Mouse (Mus musculus): ENCODE measurements around the gene Cemip. TPM values are rescaled to one million over a fixed set of nuclear protein-coding genes. Genes with fewer than 3 reads are reported as not detected.
"Not testable (repeated sequence)": the region's sequence is repeated elsewhere in the genome, so short reads cannot be mapped to it uniquely, and the experiment has no call there.

Cemip gene
- total RNA-seq (2014; rRNA removed) (4.4 and 5.5 TPM in 2 replicates), polyA plus RNA-seq (2015; fragmentation: Nextera tagmentation; extraction: Ambion mirVana) (0.20 and 0.34 TPM in 2 replicates)

DNA sequence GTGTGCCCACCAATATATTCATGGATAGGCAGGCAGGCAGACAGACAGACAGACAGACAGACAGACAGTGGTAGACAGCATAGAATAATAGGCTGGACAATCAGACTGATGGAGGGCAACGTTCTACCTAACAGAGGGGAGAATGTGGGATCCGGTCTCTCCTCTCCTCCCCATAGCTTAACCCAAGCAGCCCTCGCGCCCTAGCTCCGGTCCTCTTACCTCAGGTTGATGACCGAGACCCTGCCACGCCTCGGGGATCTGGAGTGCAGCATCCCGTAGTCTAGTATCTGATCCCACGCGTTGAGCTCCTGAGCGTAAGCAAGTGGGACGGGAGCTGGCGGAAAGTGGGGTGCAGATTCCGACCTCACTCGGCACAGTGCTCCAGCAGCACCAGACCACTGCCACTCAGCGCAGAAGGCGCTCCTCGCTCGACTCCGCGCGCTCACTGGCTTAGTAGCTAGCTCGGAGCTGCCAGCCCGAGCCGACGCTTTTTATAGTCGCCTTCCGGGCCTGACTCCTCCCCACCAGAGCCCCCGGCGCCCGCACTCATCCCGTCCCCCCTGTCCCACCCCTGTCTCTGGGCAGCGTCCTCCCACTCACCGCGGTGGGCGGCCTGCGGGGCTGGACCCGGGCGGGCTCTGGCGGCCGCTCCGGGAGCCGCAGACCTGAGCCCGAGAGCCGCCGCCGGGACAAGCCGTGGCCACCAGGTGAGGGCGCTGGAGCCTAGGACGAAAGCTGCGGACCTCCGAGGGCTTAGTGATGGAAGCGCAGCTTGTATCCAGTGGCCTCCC lies at the start of gene Cemip:
Gene Cemip (minus strand): TSS at position 464 of the 791 bp plus-strand sequence.
- H3K27me3 ChIP-seq (ENCODE audit: insufficient read depth, low read length), result peaks cover 17% of the 10 kb centered on the region
- H3K4me3 ChIP-seq (ENCODE audit: low read depth, low read length), result peak within 1 kb of the TSS; percentile 54
- TF ChIP-seq CTCF (IDR thresholded peaks at IDR 0.05; ENCODE audit: low read depth), result peak; percentile 88
- no peaks in the 10 kb centered on the region for H3K9me3 ChIP-seq (ENCODE audit: low read length)
- H3K27ac ChIP-seq (ENCODE audit: low read depth, low read length), result no peak within 1 kb of the TSS
- H3K9ac ChIP-seq, result peak within 1 kb of the TSS; percentile 52
- H3K4me2 ChIP-seq (ENCODE audit: low read depth), result peak within 1 kb of the TSS; percentile 87
- ATAC-seq (peak; percentile 91), DNase-seq (peak; percentile 89)
- WGBS, result 1% methylated on average over 54 of the region's 54 CpGs
- H3K36me3 ChIP-seq (ENCODE audit: insufficient read depth), result no peaks in the 10 kb centered on the region
- peaks cover 8% of the 10 kb centered on the region; the same call in 1 of the 2 replicates for H3K4me1 ChIP-seq (ENCODE audit: insufficient read depth)

DNA sequence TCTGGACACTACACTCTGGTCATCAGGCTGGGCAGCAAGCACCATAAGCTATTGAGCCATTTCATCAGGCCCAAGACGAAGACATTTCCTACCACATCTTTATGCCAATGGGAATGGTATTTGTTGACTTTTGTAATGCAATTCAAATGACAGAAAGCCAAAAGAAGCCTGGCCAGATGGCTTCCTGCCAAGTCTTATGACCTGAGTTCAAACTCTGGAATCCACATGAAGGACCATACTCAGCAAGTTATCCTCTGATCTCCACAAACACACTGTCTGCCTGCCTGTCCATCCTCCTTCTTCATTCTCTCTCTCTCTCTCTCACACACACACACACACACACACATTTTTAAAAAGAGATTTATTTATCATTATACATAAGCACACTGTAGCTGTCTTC lies 46.4 kb upstream of the Cemip start:
- WGBS, result 53% methylated on average over 1 of the region's 1 CpGs
- no peaks in the 10 kb centered on the region for H3K27me3 ChIP-seq (ENCODE audit: insufficient read depth, low read length)
- no peak for TF ChIP-seq CTCF (IDR thresholded peaks at IDR 0.05; ENCODE audit: low read depth)
- ATAC-seq, result no peak
- H3K4me1 ChIP-seq (ENCODE audit: insufficient read depth), result 0 out of 2 replicates have a peak, but pooled peaks cover 7% of the 10 kb centered on the region
- no peaks in the 10 kb centered on the region for H3K36me3 ChIP-seq (ENCODE audit: insufficient read depth)
- no peak overlapping the region for H3K4me3 ChIP-seq (ENCODE audit: low read depth, low read length)
- no peak overlapping the region for H3K27ac ChIP-seq (ENCODE audit: low read depth, low read length)
- no peak overlapping the region for H3K4me2 ChIP-seq (ENCODE audit: low read depth)
- no peak overlapping the region for H3K9ac ChIP-seq
- no peak for DNase-seq
- no peaks in the 10 kb centered on the region for H3K9me3 ChIP-seq (ENCODE audit: low read length)

DNA sequence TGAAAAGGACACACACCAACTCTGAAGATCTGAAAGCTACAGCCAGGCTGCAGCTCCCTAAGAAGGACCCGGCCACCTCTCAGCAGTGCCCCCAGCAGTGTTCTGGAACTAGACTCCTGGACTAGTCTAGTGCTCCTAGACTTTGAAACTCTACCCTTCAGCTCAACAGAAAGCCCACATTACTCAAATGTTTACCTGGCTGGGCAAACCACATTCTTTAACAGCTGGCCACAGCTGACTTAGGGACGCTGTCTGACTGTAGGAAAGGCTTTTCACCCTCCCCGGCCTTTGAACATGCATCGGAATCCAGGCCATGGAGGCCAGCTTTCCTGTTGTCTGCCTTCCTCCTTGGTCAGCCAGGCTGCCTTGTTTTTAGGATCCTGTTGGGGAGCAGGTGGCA lies 45.4 kb upstream of the Cemip start:
- WGBS, result 94% methylated on average over 4 of the region's 4 CpGs

DNA sequence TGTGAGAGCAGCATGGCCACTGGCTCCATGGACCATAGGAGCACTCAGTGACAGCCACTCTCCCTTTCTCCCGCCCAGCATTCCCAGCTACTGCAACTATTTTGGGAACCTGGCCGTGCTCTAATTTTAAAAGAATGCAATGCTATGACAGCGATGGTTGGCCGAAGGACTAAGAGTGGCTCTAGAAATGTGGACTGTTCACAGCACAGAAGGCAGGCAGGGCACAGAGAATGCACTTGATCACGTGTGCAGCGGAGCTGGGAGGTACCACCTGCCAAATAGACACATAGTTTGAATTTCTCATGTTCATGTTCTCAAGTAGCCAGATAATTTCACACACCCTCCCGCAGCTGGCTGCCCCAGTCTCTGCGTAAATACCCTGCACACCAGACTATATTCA lies 42.4 kb upstream of the Cemip start:
- Histone ChIP-seq H3K36me3 (ENCODE audit: insufficient read depth) (no peaks in the 10 kb centered on the region), H3K9ac (no peak overlapping the region), H3K4me3 (ENCODE audit: low read depth, low read length) (no peak overlapping the region), H3K4me2 (ENCODE audit: low read depth) (no peak overlapping the region), H3K9me3 (ENCODE audit: low read length) (no peaks in the 10 kb centered on the region), H3K4me1 (ENCODE audit: insufficient read depth) (peaks cover 12% of the 10 kb centered on the region; the same call in 1 of the 2 replicates), H3K27me3 (ENCODE audit: insufficient read depth, low read length) (no peaks in the 10 kb centered on the region), H3K27ac (ENCODE audit: low read depth, low read length) (0 out of 2 replicates have a peak overlapping the region, but pooled peaks have one; percentile 21)
- no peak for TF ChIP-seq CTCF (IDR thresholded peaks at IDR 0.05; ENCODE audit: low read depth)
- WGBS, result 48% methylated on average over 8 of the region's 8 CpGs
- ATAC-seq (peak; percentile 59), DNase-seq (no peak)

More for the DNA sequence above, 45.4 kb upstream of the Cemip start:
- Histone ChIP-seq H3K4me3 (ENCODE audit: low read depth, low read length) (no peak overlapping the region), H3K9me3 (ENCODE audit: low read length) (no peaks in the 10 kb centered on the region), H3K4me2 (ENCODE audit: low read depth) (no peak overlapping the region), H3K9ac (no peak overlapping the region), H3K27ac (ENCODE audit: low read depth, low read length) (no peak overlapping the region), H3K36me3 (ENCODE audit: insufficient read depth) (no peaks in the 10 kb centered on the region), H3K27me3 (ENCODE audit: insufficient read depth, low read length) (no peaks in the 10 kb centered on the region), H3K4me1 (ENCODE audit: insufficient read depth) (0 out of 2 replicates have a peak, but pooled peaks cover 7% of the 10 kb centered on the region)
- ATAC-seq, result no peak
- no peak for DNase-seq
- TF ChIP-seq CTCF (IDR thresholded peaks at IDR 0.05; ENCODE audit: low read depth), result no peak

DNA sequence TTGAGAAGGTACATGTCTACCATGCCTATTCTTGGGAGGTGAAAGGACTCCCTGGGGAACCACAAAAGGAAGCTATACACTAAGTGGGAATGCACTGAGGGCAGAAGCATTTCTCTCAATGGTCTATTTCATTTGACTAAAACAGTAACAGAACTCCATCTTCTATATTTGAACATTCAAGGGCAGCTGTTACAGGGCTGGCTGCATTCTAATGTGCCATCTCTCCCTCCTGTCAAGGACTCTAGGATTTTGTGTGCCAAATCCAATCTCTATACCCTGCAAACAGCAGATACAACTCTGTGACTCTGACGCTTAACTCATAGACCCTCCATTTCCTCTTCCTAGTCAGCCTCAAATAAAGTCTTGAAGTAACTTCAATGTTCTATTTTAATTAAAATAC lies 39.4 kb upstream of the Cemip start:
- no peaks in the 10 kb centered on the region for H3K36me3 ChIP-seq (ENCODE audit: insufficient read depth)
- ATAC-seq (peak; percentile 59; the same call in 1 of the 2 replicates), DNase-seq (peak; percentile 20)
- TF ChIP-seq CTCF (IDR thresholded peaks at IDR 0.05; ENCODE audit: low read depth), result no peak
- 65% methylated on average over 1 of the region's 1 CpGs for WGBS
- H3K9ac ChIP-seq, result no peak overlapping the region
- H3K27ac ChIP-seq (ENCODE audit: low read depth, low read length), result no peak overlapping the region
- H3K4me1 ChIP-seq (ENCODE audit: insufficient read depth), result peaks cover 21% of the 10 kb centered on the region
- H3K4me3 ChIP-seq (ENCODE audit: low read depth, low read length), result no peak overlapping the region
- H3K9me3 ChIP-seq (ENCODE audit: low read length), result no peaks in the 10 kb centered on the region
- H3K4me2 ChIP-seq (ENCODE audit: low read depth), result no peak overlapping the region
- no peaks in the 10 kb centered on the region for H3K27me3 ChIP-seq (ENCODE audit: insufficient read depth, low read length)

DNA sequence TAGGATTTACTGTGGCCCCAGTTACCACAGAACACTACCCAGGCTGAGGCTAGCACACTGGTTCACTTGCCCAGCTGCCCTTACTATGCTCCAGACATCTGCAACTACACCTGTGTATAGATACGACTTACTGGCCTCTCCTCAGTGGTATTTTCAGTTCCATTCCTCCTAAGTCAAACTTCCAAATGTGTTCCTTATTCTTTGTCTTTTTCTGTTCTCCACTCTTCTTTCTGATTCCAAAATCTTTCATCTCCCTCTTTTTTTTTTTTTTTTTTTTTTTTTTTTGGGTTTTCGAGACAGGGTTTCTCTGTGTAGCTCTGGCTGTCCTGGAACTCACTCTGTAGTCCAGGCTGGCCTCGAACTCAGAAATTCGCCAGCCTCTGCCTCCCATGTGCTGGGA lies 37.3 kb upstream of the Cemip start:
- 92% methylated on average over 3 of the region's 4 CpGs for WGBS

DNA sequence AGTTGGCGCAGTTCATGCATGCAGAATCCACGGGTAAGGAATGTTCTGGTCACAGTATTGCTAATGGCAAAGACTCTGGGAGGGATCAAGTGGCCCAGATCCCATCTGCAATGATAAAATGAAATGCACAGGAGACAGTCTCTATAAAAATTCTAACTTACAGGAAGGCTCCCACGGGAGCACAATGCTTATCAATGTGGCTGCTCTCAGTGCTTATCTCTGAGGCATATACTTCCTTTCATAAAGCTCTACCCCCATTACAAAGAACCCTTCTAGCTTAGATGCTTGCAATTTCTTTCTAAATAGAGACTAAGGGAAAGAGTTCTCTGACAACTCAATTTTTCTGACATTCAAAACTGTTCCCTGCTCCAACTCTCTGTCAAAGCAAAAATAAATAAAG lies 35.5 kb upstream of the Cemip start:
- Histone ChIP-seq H3K4me1 (ENCODE audit: insufficient read depth) (peaks cover 17% of the 10 kb centered on the region), H3K9ac (no peak overlapping the region), H3K27me3 (ENCODE audit: insufficient read depth, low read length) (no peaks in the 10 kb centered on the region), H3K9me3 (ENCODE audit: low read length) (no peaks in the 10 kb centered on the region), H3K4me2 (ENCODE audit: low read depth) (no peak overlapping the region), H3K27ac (ENCODE audit: low read depth, low read length) (no peak overlapping the region), H3K4me3 (ENCODE audit: low read depth, low read length) (no peak overlapping the region), H3K36me3 (ENCODE audit: insufficient read depth) (no peaks in the 10 kb centered on the region)
- 71% methylated on average over 3 of the region's 3 CpGs for WGBS
- DNase-seq, result no peak
- no peak for TF ChIP-seq CTCF (IDR thresholded peaks at IDR 0.05; ENCODE audit: low read depth)
- peak; percentile 62 for ATAC-seq

More for the DNA sequence above, 37.3 kb upstream of the Cemip start:
- not testable (repeated sequence) for H3K4me2 ChIP-seq (ENCODE audit: low read depth); H3K27ac ChIP-seq (ENCODE audit: low read depth, low read length); H3K27me3 ChIP-seq (ENCODE audit: insufficient read depth, low read length); H3K9me3 ChIP-seq (ENCODE audit: low read length); H3K36me3 ChIP-seq (ENCODE audit: insufficient read depth); H3K4me3 ChIP-seq (ENCODE audit: low read depth, low read length); ATAC-seq; DNase-seq; H3K9ac ChIP-seq
- peaks cover 21% of the 10 kb centered on the region for H3K4me1 ChIP-seq (ENCODE audit: insufficient read depth)

All from forebrain, postnatal 0 days (tissue).